Mouse (Mus musculus) layer of hippocampus, postnatal 14 days (tissue): Measurements from ENCODE around the gene Mpv17l. TPM values are rescaled to one million over a fixed set of nuclear protein-coding genes. Genes with fewer than 3 reads are reported as not detected.

Experiments
- DNase-seq, 2 experiments: peaks; one replicate each; pipeline ENCODE4 v3.0.0; 2021 to 2022; ENCODE audit warnings: low spot score in 2 of 2, mixed read lengths in 1 of 2
- total RNA-seq, 2 experiments: library from RNA; stranded (reverse); gene quantifications; 2 replicates each; pipeline ENCODE4 v1.2.3; 2021

Gene Mpv17l
- total RNA-seq, 2 experiments from 2014 or later: 75.7 to 78.4 TPM

- DNase-seq: no peak
These were observed 91.5 kb downstream of the Mpv17l start for GRCm38 (mm10) chr16:13994502-13994901.

Other genes with a start within 250 kb of the Mpv17l start
- gene Parn, start 235.0 kb upstream of the Mpv17l start, total RNA-seq: 10 to 100 TPM; 27.7 to 30.8 TPM
- 10 to 100 TPM; 44.9 to 46.0 TPM for gene Bfar, start 231.3 kb upstream of the Mpv17l start, total RNA-seq
- gene 3110001I22Rik, start 231.2 kb upstream of the Mpv17l start, total RNA-seq: 1 to 10 TPM; 3.1 to 4.2 TPM
- not detected for gene Pla2g10, start 172.2 kb upstream of the Mpv17l start, total RNA-seq
- 10 to 100 TPM; 43.5 to 47.5 TPM for gene Rrn3, start 122.5 kb upstream of the Mpv17l start, total RNA-seq
- gene Ntan1, start 84.3 kb upstream of the Mpv17l start, total RNA-seq: 10 to 100 TPM; 81.7 to 85.0 TPM
- gene Pdxdc1, start within 50 bp of the Mpv17l start, total RNA-seq: 10 to 100 TPM; 70.4 to 78.1 TPM
- 100 to 1,000 TPM; 252 to 262 TPM for gene 2900011O08Rik, start 83.4 kb downstream of the Mpv17l start, total RNA-seq
- 1 to 10 TPM; 2.2 to 2.5 TPM for gene Ifitm7, start 83.7 kb downstream of the Mpv17l start, total RNA-seq